Mouse (Mus musculus) gastrocnemius, postnatal 4 days (tissue): ENCODE measurements around the gene Ndel1. TPM values are rescaled to one million over a fixed set of nuclear protein-coding genes. Genes with fewer than 3 reads are reported as not detected.
"Not testable (repeated sequence)": the region's sequence is repeated elsewhere in the genome, so short reads cannot be mapped to it uniquely, and the experiment has no call there.

Experiments used
- DNase-seq, 2 experiments: peaks; one replicate each; pipeline ENCODE4 v3.0.0; 2021 to 2022; ENCODE audit warnings: low spot score in 2 of 2, mixed read lengths in 2 of 2
- total RNA-seq, 2 experiments: library from RNA; stranded (reverse); gene quantifications; 2 replicates each; pipeline ENCODE4 v1.2.3; 2021

The Ndel1 gene
- total RNA-seq, 2 experiments from 2014 or later = 76.4 to 86.4 TPM

GRCm38 (mm10) chr11:68852932-68853409 lies 18.7 kb downstream of the Ndel1 start:
- DNase-seq = peak; percentile 99 to 100

- peak; percentile 61 to 78 for DNase-seq
These were observed 19.2 kb downstream of the Ndel1 start for GRCm38 (mm10) chr11:68852486-68852901.

GRCm38 (mm10) chr11:68851644-68852485 lies 19.8 kb downstream of the Ndel1 start:
- DNase-seq = no peak

DNA sequence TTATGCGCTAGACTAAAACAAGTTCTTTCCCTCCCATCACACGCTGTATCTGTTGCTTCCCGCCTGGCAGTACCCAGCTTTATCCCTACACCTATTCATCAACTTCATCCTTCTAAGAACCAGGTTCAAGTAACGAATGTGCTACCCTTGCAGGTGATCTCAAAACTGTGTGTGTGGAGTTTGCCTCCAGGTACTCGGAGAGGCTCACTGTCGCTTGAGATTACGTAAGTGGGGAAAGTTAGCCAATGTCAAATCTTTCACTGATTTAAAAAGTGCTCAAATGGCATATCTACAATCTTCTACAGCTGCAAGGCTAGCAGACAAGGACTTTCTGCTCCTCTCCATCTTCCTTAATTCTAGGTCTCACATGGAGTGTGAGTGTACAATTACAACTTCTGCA lies 20.8 kb downstream of the Ndel1 start:
- no peak for DNase-seq

DNA sequence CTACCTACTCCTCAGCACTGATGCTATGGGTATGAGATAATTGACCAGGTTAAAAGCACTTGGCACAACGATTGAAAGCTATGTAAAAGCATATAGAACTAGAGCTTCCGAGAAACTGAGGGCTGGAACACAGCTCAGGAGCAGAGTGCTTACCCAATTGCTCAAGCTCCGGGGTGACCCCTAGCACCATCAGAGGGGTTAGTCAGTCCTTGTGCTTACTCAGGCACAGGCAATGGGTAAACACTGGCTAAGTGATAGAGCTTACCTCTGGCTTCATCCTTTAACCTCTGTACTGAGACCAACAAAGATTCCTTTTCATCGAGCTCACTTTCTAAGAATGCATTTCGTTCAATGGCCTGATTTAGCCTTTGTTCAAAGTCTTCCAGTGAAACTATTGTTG lies 32.1 kb downstream of the Ndel1 start:
- DNase-seq = no peak

DNA sequence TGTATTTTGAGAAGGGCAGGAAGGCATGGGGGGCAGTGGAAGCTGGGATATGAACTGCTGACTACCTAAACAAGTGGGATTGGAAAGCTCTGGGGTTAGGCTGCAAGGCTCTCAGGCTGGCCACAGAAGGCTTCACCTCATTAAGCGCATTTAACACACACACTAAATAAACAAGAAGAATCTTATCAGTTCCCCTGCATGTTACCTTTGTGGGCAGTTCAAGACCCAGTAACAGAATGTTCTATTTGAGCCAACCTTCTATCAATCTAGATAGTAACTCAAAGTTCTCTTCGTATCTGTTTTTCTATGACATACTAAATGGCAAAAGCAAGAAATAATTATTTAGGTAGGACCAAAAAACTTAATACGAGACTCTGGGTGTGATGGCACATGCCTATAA lies 36.6 kb downstream of the Ndel1 start:
- no peak for DNase-seq

- DNase-seq = no peak
These were observed 38.1 kb downstream of the Ndel1 start for GRCm38 (mm10) chr11:68833593-68833992.

GRCm38 (mm10) chr11:68832793-68833192 lies 38.9 kb downstream of the Ndel1 start:
- no peak for DNase-seq

DNA sequence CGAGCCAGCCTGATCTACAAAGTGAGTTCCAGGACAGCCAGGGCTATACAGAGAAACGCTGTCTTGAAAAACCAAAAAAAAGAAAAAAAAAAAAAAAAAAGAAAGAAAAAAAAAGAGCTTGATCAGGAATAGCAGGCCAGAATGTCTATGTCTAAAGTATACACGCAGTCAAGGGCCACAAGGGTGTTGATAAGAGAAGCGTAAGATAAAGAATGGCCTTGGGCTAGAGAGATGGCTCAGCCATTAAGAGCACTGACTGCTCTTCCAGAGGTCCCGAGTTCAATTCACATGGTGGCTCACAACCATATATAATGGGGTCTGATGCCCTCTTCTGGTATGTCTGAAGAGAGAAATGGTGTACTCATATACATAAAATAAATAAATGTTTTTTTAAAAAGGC lies 40.1 kb downstream of the Ndel1 start:
- DNase-seq = not testable (repeated sequence)

GRCm38 (mm10) chr11:68826735-68827134 lies 44.9 kb downstream of the Ndel1 start:
- DNase-seq = no peak

DNA sequence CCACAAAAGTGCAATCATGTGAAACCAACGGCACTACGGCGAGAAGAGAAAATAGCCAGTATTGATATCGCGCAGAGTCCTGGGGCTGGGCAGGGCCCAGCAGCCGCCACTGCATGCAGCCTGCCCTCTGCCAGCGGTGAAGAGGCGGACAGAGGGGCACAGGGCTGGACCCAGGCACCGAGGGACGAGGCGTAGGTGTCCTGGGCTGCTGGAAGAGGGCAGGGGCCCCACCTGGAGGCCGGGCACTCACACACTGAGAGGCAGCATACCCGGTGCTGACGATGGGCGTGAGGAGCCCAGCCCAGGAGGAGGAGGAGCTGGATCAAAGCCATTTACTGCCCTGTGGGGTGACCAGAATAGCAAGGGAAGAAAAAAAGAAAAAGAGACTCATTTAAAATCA lies 49.3 kb downstream of the Ndel1 start:
- DNase-seq = no peak

- no peak for DNase-seq
These were observed 52.3 kb downstream of the Ndel1 start for GRCm38 (mm10) chr11:68819226-68819805.

- DNase-seq = no peak
These were observed 53.2 kb downstream of the Ndel1 start for GRCm38 (mm10) chr11:68818416-68818815.

- DNase-seq = no peak
These were observed 59.6 kb downstream of the Ndel1 start for GRCm38 (mm10) chr11:68811881-68812577.

DNA sequence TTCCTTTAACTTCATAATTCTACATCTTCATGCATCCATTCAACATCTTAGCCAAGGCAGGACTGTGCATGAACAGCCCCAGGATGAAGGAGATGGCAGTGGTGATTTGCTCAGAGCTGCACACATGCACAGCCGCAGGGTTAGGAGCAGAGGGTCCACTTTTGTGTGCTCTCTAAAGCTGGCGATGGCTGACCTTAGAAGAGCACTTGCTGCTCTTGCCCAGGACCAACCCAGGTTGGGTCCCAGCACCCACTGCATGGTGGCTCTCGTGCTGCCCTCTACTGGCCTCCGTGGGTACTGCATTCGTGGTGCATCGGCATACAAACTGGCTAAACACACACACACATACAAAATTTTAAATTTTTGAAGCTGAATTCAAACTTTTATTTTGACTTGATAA lies 63.9 kb downstream of the Ndel1 start:
- DNase-seq = peak; percentile 50 to 69

GRCm38 (mm10) chr11:68805148-68805547 lies 66.5 kb downstream of the Ndel1 start:
- no peak for DNase-seq

DNA sequence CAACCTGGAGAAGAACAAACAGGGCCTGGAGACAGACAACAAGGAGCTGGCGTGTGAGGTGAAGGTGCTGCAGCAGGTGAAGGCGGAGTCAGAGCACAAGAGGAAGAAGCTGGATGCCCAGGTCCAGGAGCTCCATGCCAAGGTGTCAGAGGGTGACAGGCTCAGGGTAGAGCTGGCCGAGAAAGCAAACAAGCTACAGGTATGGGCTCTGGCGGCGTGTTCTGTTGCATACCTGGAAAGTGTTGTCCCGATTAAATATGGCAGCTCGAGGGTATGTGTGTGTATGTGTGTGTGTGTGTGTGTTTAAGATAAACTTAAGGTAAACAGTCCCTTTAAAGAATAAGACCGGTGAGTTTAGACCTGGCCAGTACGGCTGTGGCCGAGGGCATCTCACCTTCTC lies 73.4 kb downstream of the Ndel1 start:
- no peak for DNase-seq

DNA sequence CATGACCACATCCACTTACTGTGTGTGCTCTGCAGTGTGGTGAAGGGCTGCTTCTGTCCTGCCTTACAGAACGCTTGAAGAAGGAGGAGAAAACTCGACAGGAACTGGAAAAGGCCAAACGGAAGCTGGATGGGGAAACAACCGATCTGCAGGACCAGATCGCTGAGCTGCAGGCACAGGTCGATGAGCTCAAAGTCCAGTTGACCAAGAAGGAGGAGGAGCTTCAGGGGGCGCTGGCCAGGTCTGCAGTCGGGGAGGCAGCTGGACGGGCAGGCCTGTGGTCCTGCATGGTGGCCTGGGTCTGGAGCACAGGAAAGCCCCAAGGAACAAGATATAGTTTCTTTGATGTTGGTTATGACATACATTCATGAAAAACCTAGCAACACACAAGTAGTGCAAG lies 79.9 kb downstream of the Ndel1 start:
- DNase-seq = no peak

DNA sequence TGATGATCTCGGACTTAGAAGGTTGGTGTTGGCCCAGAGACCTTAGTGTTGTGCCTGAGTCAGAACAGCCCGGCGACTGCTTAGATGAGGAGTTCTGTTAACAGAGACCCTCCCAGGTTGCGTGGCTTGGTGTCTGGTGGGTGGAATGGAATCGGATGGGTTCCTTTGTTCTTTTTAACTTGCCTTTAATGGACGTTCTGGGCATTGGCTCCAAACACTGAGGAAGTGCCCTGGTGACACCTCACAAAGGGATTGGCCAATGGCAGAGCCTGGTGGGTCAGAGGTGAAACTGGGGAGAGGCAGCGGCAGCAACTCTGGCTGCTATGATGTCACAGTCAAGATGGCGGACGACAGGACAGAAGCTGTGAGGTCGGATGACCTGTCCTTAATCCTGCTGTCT lies 80.9 kb downstream of the Ndel1 start:
- DNase-seq = no peak

DNA sequence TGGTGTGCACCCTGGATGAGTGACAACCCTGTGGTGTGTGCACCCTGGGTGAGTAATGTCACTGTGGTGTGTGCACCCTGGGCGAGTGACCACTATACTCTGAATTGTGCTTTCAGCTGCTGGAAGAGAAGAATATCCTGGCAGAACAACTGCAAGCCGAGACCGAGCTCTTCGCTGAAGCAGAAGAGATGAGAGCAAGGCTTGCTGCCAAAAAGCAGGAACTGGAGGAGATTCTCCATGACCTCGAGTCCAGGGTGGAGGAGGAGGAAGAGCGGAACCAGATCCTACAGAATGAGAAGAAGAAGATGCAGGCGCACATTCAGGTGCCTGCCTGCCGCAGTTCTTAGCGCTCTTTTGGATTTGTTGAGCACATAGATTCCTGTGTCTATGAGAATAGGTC lies 84.4 kb downstream of the Ndel1 start:
- no peak for DNase-seq

- DNase-seq = no peak
These were observed 85.8 kb downstream of the Ndel1 start for GRCm38 (mm10) chr11:68785813-68786212.

DNA sequence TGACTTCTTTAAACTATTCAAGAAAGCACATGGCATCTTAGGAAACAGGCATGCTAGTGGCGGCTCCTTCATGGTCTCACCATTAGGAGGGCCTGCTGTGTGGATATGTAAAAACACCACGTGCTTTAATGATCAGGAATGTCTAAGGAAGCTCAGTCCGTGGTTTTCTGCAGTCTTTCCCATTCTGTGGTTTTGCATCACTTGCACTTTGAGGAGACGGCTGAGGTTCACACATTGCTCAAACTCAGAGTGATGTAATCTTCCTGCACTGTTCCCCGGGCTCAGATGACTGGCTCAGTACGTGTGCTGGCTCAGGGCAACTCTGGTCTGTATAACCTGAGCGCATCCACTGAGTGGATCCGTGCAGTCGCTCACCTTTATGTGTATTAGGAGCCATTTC lies 89.3 kb downstream of the Ndel1 start:
- no peak for DNase-seq
